Mouse (Mus musculus): ENCODE results near the gene St6galnac3.

St6galnac3 gene

DNA sequence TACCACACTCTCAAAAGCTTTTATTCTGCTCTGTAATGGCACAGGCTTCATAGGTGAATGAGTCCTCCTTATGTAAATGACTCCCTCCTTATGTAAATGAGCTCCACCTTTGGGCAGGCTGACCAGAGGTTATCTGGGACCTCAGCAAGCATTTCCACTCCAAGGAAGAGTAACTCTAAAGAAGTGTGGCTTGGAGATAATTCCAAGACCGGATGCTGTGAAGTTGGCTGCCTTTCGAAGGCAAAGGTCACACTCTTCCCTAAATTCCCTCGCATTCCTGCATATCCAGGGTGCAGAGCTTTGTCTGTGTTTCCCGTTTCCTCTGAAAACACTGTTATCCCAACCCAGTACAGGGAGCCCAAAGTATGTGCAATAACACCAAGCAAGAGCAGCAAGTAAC lies 142.9 kb downstream of the St6galnac3 start:
- no peak for DNase-seq

DNA sequence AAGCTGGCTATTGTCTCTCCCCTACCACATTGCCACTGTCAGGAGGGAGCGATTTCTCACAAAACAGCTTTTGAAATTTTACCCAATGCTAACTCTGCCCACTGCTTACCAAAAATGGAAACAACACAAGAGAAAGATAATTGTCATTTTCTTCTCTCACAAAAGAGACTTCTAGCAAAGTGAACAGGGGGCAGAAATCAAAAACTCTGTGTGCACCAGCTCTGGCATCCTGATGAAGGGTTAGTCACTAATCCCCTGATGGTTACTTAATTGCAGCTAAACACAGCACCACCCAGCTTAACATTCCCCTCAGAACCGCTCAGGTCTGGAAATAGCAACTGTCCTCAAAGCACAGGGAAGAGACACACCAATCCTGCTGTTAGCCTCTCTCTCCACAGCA lies 144.3 kb downstream of the St6galnac3 start:
- no peak for DNase-seq

DNA sequence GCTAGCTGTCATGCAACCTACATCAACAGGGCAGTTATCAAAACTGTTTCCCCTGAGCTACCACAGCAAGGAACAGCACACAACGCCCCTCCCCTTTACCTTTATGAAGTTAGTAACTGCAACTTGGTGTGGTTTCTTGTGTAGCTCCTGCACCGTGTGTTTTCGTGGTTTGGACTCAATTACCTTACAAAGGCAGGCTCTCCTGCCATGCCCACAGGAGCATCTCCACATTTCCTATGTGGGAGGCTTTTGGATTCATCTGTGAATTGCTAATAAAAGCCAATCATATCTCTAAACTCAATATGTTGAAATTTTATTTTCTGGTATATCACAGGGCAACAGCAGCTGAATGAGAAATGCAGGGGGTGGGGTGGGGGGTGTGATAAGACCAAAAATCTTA lies 144.8 kb downstream of the St6galnac3 start:
- no peak for DNase-seq

DNA sequence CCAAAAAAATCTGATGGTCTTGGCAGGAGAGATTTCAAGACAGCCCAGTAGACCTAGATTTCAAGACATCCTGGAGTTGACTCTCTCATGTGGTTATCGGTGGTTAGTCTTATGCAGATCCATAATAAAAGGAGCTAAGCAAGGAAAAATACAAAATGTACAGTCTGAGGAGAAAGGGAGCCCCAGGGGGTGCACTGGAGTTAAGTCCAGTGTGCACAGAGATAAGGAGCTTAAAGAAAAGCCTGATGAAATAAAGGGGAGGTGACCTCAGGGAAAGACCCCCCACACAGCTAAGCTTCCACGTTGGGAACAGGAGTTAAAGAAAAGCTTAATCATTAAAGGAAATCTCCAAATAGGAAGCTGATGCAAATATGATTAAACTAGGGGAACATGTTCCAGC lies 147.7 kb downstream of the St6galnac3 start:
- DNase-seq: no peak

DNA sequence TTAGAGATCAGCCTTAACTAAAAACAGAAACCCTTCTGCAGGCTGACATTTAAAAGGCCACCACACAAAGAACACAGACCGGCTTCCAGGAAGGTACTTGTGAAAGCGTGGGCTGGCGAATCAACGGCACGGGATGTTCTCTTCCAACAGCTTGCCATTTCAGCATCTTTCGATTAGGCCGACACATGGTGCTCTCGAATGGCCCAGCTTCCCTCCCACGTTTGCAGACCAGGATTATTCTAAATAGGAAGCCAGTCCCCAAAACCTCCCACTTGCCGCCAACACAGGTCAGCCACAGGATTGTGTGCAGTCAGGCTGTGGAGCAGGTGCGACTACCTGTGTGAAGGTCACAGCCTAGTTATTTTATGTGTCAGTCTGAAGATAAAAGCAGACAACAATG lies 153.8 kb downstream of the St6galnac3 start:
- no peak for DNase-seq

DNA sequence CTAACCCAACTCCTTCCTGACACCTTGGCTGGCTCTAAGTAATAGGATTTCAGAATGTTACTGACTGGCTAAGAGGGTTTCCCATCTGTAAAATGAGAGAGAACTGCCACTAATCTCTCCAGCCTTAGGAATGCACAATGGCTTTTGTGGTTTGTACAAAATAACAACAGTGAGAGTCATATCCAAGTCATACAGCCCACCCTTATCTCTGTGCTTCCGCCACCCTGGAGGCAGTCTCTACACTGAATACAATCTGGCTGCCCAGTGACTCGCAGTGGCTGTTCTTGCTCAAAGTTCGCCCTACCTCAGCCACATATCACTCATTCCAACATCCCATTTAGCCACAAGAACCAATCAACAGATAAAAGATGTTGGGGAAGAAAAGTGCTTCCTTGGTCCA lies 156.2 kb downstream of the St6galnac3 start:
- no peak for DNase-seq

DNA sequence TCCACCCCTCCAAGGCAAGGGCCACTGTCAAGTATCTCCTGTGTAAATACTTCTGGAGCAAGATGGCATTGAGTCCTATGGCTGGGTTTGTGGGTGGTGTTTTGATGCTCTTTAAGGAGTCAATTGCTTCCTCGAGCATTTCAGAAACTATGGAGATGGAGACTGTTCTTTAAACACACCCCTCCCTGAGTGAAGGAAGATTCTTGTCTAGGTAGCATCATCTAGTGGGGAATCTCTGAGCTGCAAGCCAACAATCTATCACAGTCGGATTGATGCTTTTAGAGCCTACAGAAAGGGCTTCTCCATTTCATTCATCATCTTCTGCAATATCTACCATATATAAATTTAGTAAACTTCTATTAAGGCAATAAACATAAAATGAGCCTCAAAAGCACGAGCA lies 157.1 kb downstream of the St6galnac3 start:
- no peak for DNase-seq

DNA sequence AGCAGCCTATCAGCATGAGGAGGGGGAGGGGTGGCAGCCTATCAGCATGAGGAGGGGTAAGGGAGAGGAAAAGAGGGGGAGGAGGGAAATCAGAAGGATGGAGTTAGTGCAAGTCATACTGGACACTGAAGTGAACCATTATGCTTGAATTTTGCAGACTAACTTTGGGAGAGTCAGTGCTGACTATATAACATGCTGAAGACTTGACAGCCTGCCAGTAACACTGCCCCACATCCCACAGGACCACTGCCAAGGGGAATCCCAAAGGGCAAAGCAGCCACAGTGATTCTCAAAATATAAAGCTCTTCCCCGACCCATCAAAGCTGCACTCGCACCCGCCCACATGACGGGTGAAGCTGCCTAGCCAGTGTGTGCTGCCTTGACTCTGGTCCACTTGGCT lies 157.5 kb downstream of the St6galnac3 start:
- no peak for DNase-seq

DNA sequence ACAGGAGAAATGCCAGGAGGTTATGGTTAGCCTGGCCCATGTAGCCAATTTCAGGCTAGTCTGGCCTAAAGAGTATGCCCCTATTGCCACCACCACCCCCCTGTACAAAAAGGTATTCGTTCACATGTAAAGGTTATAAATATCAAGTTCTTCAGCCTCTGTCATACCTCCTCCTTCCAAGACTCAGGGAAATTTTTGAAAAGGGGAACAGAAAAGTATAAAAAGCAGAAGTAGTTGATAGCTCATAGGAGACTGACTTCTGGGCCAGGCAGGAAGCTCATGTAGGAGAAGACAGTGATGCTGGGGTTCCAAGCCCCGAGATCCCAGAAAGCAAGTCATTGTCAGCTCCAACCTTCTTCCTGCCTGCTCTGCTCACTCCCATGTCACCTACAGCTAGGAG lies 158.9 kb downstream of the St6galnac3 start:
- no peak for DNase-seq

DNA sequence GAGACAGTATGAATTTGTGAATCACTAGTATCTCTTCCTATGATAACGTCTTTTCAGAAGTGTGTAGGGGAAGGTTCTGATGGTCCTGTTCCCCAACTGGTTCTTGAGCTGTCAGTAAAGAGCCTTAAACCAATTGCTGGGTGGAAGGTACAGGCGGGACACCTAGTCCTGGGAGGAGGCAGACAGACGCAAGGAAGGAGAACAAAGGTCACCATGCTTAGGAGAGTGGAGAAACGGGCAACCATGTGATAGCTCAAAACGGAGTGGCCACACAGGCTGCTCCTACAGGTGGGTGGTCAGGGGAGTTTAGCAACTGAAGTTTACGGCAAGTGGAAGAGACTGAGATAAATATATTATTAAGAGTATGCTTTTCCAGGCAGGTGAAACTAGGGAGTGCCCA lies 164.1 kb downstream of the St6galnac3 start:
- no peak for DNase-seq

DNA sequence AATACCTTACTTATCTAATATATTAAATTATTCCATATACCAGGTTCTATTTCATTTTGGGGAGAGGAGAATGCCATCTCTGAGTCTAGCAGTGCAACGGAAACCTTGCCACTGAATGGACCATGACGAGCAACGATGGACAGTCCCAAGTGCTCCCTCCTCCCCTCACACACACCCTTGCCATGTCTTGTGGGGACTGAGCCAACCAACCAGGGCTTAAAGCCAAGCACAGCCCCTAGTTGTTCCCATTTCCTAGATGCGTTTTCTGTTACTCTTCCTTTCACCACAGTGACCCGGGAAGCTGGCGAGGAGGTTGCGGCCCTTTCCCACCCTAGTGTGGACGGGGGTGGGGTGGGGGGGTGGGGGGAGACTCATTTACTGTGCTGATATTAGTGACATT lies 165.4 kb downstream of the St6galnac3 start:
- DNase-seq: no peak

DNA sequence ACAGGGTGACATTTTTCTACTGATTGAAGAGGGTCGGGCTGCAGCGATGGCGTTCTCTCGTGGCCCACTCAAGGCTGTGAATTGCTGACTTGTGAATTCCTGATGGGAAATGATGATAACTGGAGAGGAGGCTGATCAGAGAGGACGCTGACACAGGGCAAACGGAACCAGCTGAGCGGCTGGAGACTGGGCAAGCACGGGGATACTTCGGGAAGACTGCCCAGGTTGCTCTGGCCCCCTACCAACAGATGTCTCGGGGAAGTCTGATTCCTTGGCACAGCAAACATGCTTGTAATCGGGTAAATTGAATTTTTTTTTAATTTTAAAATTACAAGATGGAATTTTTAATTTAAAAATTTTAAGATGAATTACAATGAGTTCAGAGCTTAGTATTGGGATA lies 168.4 kb downstream of the St6galnac3 start:
- peak; percentile 37 to 61 for DNase-seq

DNA sequence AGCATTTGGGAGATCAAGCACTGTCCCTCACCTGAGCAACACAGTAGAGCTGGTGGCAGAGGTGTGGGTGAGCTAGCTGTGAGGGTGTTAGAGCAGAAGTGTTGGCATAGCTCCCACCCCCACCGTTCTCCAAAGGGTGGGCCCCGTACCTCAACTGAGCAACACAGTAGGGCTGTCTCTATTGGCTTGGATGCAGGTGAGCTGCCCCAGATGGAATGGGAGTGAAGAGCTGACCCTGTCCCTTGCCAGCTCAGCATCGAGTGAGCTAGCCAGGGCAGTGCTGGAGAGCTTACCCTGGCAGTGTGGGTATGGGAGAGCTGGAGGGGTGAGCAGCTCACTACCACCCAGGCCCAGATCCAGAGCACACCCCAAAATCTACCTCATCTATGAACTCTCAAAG lies 171.3 kb downstream of the St6galnac3 start:
- DNase-seq: no peak

DNA sequence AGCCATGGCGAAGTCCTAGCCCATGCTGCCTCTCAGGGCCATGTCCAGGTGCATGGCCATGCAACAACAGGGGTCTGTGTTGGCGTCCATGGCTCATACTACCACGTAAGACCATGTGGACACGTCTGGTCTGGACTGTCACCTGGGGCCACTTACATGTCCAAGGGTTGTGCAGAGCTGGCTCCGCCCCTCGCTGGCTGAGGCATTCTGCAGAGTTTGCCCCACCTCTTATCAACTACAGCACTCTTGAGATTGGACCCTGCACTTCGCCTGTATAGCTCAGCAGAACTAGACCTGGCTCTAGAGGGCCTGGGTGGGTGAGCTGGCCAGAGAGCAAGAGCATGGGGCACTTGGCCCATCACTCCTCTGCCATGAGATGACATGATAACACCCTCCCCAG lies 171.7 kb downstream of the St6galnac3 start:
- no peak for DNase-seq

DNA sequence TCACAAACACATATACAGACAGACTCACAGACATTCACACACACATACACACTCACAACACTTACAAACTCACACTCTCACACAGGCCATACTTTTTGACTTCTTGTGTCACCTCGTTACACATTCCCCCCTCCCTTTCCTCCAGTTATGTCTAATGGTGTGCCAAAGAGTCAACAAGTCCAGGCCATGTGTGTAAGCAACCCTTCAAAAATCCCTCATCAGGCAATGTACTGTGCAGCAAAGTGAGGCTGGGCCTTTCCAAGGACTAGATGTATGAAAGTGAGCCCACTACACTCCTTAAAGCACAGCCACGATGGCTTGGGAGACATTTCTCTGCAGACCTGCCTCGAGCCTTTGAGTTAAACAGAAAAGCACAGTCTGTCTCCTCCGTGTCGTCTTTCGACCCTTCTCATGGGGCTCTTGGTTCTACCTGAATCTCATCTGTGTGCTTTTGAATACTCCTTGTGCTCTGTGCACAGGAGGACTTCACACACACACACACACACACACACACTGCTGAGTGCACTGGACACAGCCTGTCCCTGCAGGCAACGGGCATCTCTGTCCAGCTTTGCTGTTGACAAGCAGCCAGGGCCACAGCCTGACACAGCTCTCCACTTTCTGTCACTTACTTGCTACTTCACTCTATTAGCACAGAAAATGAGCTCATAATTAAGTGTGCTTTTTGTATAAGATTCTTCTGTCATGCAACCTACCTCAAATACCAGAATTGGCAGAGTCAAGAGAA lies 177.9 kb downstream of the St6galnac3 start:
- peak; percentile 50 to 71 for DNase-seq

DNA sequence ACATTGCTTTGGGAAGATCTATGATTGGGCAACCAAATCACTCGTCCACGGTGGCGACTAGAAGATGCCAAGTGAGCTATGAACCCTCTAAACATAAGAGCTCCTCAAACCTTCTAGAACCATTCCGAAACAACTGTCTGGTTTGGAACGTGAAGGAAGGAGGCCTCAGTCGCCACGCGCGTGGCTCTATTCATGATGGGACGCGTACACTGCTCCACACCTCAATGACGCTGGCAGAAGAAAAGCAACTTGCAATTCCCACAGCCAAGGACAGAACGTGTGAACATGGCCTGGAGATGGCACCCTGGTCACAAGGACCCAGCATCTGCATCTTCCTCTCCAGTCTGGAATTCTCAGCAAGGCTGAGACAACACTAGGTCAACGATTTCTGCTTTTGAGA lies 185.1 kb downstream of the St6galnac3 start:
- no peak for DNase-seq

DNA sequence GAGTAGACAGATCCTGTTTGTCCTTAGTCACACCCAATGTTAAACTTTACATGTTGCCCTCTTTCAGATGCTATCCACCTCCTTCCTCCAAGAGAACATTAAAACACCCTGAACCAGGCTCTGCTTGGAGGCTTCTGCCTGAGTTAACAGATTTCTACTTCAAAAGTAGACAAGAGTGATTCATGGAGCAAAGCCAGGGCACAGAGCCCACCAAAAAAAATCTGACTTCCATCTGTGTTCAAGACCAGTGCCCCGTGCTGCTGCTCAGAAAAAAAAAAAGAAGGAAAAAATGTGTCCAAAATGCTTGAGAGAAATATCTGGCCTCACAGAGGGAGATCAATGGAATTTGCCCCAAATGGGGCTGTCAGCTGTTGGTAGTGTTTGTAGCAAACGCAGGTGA lies 186.6 kb downstream of the St6galnac3 start:
- DNase-seq: no peak

DNA sequence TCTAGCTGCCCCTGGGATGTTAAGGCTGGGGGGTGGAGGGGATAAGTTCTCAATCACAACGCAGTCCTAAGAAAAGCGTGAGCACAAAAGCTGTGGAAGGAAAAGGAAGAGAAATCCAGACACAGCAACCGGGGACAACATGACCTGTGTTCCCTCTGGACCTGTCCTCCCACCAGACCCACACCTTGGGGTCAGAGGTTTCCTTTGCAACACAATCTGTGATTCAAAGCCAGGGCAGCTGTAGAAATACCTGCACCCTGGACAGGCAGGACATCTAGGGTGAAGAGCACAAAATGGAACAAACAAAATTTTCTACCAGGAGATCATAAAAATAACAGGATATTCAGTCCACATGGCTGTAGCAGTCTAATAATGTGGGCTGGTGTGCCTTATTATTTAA lies 187.5 kb downstream of the St6galnac3 start:
- DNase-seq: no peak

DNA sequence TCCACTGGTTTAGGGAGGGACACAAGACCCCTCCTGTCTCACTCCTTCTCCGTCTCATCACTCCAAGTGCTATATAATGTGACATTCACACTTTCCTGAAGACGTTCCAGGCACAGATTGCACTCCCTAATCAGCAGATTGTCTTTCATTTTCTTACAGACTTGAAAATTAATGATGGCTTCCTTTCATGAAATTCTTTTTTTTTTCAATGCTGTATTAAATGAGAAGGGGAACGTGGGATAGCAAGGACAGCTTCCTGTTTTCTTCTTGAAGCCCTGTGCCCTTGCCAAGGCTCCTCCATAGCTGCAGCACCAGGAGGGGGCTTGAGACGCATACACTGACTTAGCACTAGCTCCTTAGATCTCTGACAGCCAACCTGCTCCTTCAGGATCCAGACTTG lies 188.7 kb downstream of the St6galnac3 start:
- DNase-seq: no peak

DNA sequence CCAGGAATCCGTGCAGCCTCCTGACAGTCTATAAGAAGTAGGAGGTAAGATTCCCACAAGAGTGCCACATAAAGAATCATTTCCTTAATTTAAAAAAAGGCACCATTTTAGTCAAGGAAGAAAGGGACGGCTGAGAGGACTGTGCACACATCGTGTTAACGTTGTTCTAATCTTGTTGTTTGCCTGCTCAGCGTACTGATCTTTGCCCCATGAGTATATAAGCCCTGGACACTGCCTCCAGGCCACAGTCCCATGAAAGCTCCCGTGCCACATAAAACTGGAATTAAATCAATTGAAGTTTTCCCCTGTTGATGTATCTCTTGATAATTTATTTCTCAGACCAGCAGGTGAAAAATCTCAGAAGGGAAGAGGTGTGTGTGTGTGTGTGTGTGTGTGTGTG lies 195.8 kb downstream of the St6galnac3 start:
- DNase-seq: no peak

DNA sequence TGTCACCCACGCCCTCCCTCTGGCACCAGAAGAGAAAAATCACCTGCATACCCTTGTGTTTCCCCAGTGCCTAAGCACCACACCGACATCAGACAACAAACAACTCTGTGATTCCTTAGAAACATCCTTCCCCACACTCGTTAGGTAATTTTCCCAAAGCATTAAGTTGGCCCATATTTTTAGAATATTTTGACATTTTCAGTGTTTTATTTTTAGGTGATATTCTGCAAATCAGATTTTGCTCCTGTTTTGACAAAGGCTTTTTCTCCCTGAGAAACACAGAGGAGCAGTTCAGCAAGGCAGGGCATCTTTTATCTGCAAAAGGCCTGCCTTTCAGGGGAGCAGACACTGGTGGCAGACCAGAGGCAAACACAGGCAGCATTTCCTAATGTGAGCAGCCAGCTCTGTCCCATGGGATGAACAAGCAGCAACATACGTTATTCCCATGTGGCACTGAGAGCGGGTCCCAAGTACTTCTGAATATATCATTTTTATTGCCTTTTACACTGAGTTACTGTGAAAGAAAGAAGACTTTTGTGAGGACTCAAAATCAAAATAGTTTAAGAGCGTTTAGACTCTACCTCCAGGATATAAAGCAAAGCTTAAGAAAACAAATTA lies 199.7 kb downstream of the St6galnac3 start:
- no peak for DNase-seq

DNA sequence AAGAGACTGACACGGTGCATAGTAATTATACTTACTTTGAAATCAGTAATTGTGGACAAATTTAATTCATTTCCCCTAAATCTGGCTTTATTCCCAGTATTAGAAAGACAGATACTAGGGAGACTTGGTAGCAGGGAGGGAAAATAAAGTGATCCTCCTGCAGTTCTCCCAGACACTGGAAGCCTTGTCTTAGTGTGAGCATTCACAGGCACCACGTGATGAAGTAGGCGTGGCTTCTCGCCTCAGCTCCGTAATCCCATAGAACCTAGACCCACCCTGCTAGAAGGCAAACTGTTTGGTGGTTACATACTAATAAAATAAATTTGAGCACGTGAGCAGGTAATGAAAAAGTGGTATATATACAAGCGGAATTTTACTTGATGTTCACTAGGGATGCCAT lies 208.1 kb downstream of the St6galnac3 start:
- DNase-seq: no peak

DNA sequence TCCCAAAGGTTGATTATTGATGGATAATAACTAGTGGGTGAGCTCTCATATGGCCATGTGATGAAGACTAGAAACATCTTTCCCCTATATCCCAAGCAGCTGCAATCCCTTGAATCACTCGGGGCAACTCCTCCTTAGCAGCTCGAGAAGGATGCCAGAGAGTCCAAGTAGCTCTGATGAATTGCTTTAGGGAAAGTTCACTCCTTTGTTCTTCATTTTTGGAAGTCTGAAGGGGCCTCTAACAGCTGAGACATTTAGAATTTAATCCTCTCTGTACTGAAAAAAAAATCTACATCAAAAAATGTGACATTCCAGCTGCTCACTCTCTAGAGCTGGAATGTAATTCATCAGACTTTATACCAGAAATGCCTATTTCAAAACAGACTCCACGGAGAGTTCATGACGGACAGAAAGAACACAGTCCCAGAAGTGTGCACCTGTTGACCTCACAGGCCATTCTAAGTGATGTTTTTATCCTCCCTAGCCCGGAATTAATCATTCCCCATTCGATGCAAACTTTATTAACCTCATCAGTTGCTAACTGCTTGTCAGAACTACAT lies 211.4 kb downstream of the St6galnac3 start:
- no peak for DNase-seq

DNA sequence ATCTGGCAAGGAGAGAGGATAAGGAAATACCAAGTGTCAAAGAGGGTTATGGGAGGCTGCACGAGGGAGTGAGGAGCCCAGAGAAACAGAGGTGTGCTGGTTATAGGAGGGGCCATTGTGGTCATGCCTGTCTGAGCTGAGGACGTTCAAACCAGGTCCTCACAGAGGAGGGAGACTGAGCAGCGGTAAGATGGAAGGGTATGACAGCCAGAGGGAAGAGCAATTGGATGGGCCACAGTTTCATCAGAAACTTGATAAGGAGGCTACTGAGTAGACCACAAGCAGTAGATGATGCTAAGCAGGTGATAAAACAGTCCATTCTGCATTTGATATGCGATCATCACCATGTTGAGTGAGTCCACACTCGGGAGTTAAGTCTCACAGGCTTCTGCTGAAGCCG lies 212.4 kb downstream of the St6galnac3 start:
- DNase-seq: no peak

DNA sequence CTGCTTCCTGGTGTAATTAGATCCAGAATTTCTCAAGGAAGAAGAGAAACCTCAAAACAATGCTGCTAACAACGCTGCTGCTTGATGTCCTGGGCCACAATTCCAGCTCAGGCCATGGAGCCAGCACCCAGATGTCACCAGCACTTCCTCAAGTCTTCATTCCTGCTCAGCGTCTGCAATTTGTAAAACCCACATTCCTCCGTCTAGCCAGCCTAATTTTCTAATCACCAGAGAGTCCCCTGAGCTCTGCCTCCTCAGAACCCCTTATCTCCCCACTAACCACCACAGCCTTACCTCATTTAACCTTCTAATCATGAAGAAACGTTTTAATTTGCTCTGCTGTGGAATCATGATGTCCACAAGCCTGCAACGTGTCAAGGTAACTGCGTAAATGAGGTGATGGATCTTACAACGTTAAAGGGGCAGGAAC lies 213.8 kb downstream of the St6galnac3 start:
- DNase-seq: no peak
